Mouse (Mus musculus) liver, adult 2 months (tissue): ENCODE results near the gene Arpc1a.

Experiments
- CTCF ChIP-seq: fragments of 200-500 bp; IDR thresholded peaks from 2 replicates; pipeline ENCODE4 v1.5.1; 2011; ENCODE audit warnings: low read depth, low read length, control low read depth
- POLR2A ChIP-seq: fragments of 200-500 bp; IDR thresholded peaks from 2 replicates; pipeline ENCODE4 v1.6.1; 2011; ENCODE audit warnings: low read length, control low read depth; ENCODE audit not compliant: insufficient read depth; ENCODE audit errors: extremely low read depth

DNA sequence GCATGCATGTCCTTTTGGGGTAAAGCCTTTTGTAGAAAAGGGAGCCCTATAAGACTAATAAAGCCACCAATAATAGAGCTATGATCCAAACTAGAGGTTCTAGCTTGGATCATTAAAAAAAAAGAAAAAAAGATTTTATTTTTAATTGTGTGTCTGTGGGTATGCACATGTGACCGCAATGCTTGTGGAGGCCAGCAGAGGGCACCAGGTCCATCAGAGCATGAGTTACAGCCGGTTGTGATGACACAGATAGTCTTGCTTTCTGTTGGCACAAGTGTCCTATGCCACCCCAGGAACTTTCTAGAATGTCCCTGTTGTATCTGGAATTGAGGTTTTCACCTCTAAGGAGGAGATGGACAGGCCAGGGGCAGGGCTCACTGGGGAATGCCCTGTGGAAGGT is 35.8 kb downstream of the Arpc1a start:
- TF ChIP-seq CTCF, result peak; percentile 70
- TF ChIP-seq POLR2A, result no peak
